Mouse (Mus musculus) kidney, adult 2 months (tissue): ENCODE results near the gene Erc2. TPM values are rescaled to one million over a fixed set of nuclear protein-coding genes. Genes with fewer than 3 reads are reported as not detected.

Source experiments
- DNase-seq: peaks from one replicate; pipeline ENCODE4 v3.0.0; 2021
- H3K27ac ChIP-seq: fragments of 200-500 bp; 2 replicates; pipeline ENCODE4 v1.5.1; 2012; ENCODE audit warnings: low read depth, low read length, control low read depth, inconsistent platforms; ENCODE audit not compliant: insufficient read depth
- H3K27me3 ChIP-seq: fragments of 200-500 bp; replicated peaks from 2 replicates; pipeline ENCODE4 v1.6.1; 2012; ENCODE audit warnings: mild to moderate bottlenecking, moderate library complexity, low read length, inconsistent platforms; ENCODE audit not compliant: control insufficient read depth, insufficient read depth
- H3K36me3 ChIP-seq: fragments of 200-500 bp; 2 replicates; pipeline ENCODE4 v1.6.1; 2012; ENCODE audit warnings: mild to moderate bottlenecking, moderate library complexity, low read length, inconsistent platforms; ENCODE audit not compliant: control insufficient read depth, insufficient read depth
- H3K4me1 ChIP-seq: fragments of 200-500 bp; 2 replicates; pipeline ENCODE4 v1.6.1; 2011; ENCODE audit warnings: low read length; ENCODE audit not compliant: control insufficient read depth, insufficient read depth
- H3K4me3 ChIP-seq: fragments of 200-500 bp; 2 replicates; pipeline ENCODE4 v1.5.1; 2011; ENCODE audit warnings: mild to moderate bottlenecking, low read depth, low read length, control low read depth; ENCODE audit not compliant: insufficient read depth
- CTCF ChIP-seq: fragments of 200-500 bp; conservative IDR thresholded peaks from 2 replicates; pipeline ENCODE4 v1.5.1; 2011; ENCODE audit warnings: low read depth, mild to moderate bottlenecking, control low read depth, low read length, moderate library complexity, mixed read lengths; ENCODE audit not compliant: insufficient read depth, insufficient read length
- POLR2A ChIP-seq: fragments of 200-500 bp; IDR thresholded peaks from one replicate; pipeline ENCODE4 v1.6.1; 2011; ENCODE audit warnings: low read depth, low read length, control low read depth
- WGBS: fragments of 180-500 bp; shearing (Covaris S2); methylation state at CpG from one replicate; pipeline ENCODE4 v1.1.7; 2018; 5-methylcytosine and 5-hydroxymethylcytosine counted together
- polyA plus RNA-seq: library from polyadenylated mRNA; depleted of rRNA; stranded (reverse); fragments of >200 nt; gene quantifications from 2 replicates; pipeline ENCODE4 v1.2.3, GENCODE M21; 2012

The Erc2 gene
- polyA plus RNA-seq, 1 experiment, result 6.9 TPM

GRCm38 (mm10) chr14:28371651-28372050, 749.4 kb downstream of the Erc2 start:
- no peak for DNase-seq
- WGBS, result 94% methylated on average over 10 of the region's 10 CpGs
- no peak overlapping the region for H3K27ac ChIP-seq
- H3K27me3 ChIP-seq, result no peaks in the 10 kb centered on the region
- H3K36me3 ChIP-seq, result no peaks in the 10 kb centered on the region
- H3K4me1 ChIP-seq, result no peaks in the 10 kb centered on the region
- no peak for TF ChIP-seq CTCF
- TF ChIP-seq POLR2A, result no peak
- no peak overlapping the region for H3K4me3 ChIP-seq

GRCm38 (mm10) chr14:28375642-28376091, 753.4 kb downstream of the Erc2 start:
- DNase-seq, result peak; percentile 2
- TF ChIP-seq CTCF, result no peak
- TF ChIP-seq POLR2A, result no peak
- Histone ChIP-seq H3K27ac (no peak overlapping the region), H3K4me1 (no peaks in the 10 kb centered on the region), H3K27me3 (no peaks in the 10 kb centered on the region), H3K36me3 (no peaks in the 10 kb centered on the region), H3K4me3 (no peak overlapping the region)
- whole genome bisulfite sequencing, result 46% methylated on average over 10 of the region's 10 CpGs

GRCm38 (mm10) chr14:28376208-28376805, 754.1 kb downstream of the Erc2 start:
- Histone ChIP-seq H3K4me3 (no peak overlapping the region), H3K27me3 (no peaks in the 10 kb centered on the region), H3K4me1 (no peaks in the 10 kb centered on the region), H3K27ac (no peak overlapping the region), H3K36me3 (no peaks in the 10 kb centered on the region)
- TF ChIP-seq POLR2A (no peak), CTCF (no peak)
- no peak for DNase-seq
- WGBS, result 76% methylated on average over 9 of the region's 9 CpGs

DNA sequence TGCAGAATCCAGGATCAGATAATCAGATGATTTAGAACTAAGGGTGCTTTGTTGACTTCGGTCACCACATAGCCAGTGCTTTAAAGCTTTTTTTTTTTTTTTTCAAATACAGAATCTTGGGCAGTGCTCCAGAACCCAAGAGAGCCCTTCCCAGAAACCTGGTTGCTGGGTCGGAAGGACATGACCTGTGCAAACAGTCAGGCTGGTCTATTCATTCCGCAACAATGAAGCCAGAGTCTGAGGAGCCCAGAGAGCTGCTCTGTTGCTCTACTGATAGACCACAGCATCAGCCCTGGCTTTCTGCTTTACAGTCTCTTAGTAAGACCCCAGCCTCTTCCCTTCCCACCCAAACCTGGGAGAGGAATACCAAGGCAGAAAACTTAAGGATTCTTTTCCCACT, 755.3 kb downstream of the Erc2 start:
- whole genome bisulfite sequencing, result 60% methylated on average over 3 of the region's 3 CpGs
- Histone ChIP-seq H3K4me1 (no peaks in the 10 kb centered on the region), H3K27ac (no peak overlapping the region), H3K36me3 (no peaks in the 10 kb centered on the region), H3K27me3 (no peaks in the 10 kb centered on the region), H3K4me3 (no peak overlapping the region)
- TF ChIP-seq CTCF (no peak), POLR2A (no peak)
- no peak for DNase-seq

- H3K27ac ChIP-seq, result no peak overlapping the region
- no peak for DNase-seq
- H3K27me3 ChIP-seq, result no peaks in the 10 kb centered on the region
- H3K36me3 ChIP-seq, result no peaks in the 10 kb centered on the region
- WGBS, result 92% methylated on average over 3 of the region's 3 CpGs
- H3K4me3 ChIP-seq, result no peak overlapping the region
- TF ChIP-seq POLR2A (no peak), CTCF (no peak)
- no peaks in the 10 kb centered on the region for H3K4me1 ChIP-seq
Observed at GRCm38 (mm10) chr14:28380129-28380528, 757.9 kb downstream of the Erc2 start.

GRCm38 (mm10) chr14:28381801-28382550, 759.7 kb downstream of the Erc2 start:
- Histone ChIP-seq H3K36me3 (no peaks in the 10 kb centered on the region), H3K27ac (no peak overlapping the region), H3K4me1 (no peaks in the 10 kb centered on the region), H3K4me3 (no peak overlapping the region), H3K27me3 (no peaks in the 10 kb centered on the region)
- no peak for TF ChIP-seq CTCF
- TF ChIP-seq POLR2A, result no peak
- no peak for DNase-seq
- WGBS, result 72% methylated on average over 14 of the region's 14 CpGs

- 97% methylated on average over 3 of the region's 3 CpGs for WGBS
- no peak overlapping the region for H3K27ac ChIP-seq
- no peak for DNase-seq
- no peak for TF ChIP-seq CTCF
- TF ChIP-seq POLR2A, result no peak
- no peaks in the 10 kb centered on the region for H3K4me1 ChIP-seq
- no peaks in the 10 kb centered on the region for H3K36me3 ChIP-seq
- H3K27me3 ChIP-seq, result no peaks in the 10 kb centered on the region
- H3K4me3 ChIP-seq, result no peak overlapping the region
Observed at GRCm38 (mm10) chr14:28386815-28387607, 764.8 kb downstream of the Erc2 start.
